Mouse (Mus musculus) ovary, adult 18-20 months (tissue): ENCODE data around the gene Fbxw7.

ENCODE experiments used
- DNase-seq: peaks from one replicate; pipeline ENCODE4 v3.0.0; 2022; ENCODE audit warnings: low spot score, mixed read lengths

The Fbxw7 gene

DNA sequence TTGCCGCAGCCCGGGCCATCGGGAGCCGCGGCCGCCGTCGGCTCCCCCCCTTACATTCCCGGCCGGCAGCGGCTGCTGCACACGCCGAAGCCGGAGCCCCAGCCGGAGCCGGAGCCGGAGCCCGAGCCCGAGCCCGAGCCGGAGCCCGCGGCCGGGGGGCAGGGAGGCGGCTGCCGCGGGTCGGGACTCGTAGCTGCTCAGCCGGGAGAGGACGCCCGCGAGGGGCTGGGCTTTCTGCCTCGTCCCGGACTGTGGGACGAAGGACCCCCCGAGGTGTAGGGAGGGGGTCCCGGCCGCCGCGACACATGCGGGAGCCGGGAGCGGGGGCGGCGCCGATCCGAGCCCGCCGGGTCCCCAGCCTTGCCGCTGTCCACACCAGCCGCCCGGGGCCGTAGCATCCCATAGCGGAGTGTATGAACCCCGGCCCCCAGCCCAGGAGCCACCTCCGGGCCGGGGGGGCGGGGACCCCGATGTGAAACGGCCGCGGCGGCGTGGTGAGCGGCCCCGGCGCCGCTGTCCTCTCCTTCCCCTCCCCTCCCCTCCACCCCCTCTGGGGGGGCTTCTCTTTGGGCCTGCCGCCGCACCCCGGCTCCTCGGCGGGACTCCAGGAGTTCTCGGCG, at the start of gene Fbxw7:
Gene Fbxw7 (plus strand): TSS at position 507 of the 620 bp plus-strand sequence.
- DNase-seq = no peak

DNA sequence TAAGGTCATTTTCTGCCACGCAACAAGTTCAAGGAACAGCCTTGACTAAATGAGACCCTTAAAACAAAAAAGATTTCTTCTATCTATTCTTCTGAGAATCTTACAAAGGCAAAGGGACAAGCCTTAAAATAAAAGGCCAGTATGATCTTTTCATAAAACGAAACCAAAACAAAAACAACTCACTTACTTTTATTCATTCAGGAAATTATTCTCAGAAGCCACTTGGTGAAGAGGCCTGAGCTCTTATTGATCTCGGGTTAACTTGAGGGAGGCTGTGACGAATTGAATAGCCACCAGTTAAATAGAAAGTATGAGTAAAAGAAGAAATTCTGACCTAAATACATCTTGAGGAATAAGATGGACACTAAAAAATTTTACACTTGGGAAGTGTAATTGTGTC, 46.1 kb upstream of the Fbxw7 start:
- DNase-seq = no peak

DNA sequence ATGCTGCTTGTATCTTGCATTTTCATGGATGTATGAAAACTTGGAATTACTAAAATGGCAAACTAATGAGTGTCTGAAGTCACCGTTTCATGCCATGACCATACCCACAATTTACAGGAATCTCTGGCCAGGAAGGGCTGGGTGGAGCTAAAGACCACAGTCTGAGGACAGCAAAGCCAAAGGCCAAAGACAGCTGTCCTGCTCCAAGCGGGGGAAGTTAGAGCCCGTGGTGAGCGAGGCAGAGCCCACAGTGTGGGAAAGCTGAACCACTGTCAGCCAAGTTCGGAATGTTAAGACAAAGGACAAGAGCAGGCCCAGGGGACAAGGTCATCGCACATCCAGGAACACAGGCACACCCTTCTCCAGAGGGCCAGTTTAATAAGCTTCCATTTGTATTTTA, 45.7 kb upstream of the Fbxw7 start:
- no peak for DNase-seq

DNA sequence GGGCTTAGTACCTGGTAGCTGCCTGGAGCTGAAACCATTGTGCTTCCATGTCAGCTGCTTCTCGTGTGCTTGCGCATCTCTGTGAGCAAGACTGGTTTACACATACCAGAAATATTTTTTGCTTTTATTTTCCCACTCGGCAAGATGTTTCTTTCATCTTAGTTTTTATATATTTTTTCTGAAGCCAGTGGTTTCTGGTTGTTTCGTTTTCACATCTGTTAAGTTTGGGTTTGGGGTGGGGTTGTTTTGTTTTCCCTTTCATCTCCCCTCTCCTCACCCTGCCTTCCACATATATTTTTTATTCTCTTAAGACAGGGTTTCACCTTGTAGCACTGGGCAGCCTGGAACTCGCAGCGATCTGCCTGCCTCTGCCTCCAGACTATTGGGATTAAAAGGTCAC, 44.5 kb upstream of the Fbxw7 start:
- no peak for DNase-seq

DNA sequence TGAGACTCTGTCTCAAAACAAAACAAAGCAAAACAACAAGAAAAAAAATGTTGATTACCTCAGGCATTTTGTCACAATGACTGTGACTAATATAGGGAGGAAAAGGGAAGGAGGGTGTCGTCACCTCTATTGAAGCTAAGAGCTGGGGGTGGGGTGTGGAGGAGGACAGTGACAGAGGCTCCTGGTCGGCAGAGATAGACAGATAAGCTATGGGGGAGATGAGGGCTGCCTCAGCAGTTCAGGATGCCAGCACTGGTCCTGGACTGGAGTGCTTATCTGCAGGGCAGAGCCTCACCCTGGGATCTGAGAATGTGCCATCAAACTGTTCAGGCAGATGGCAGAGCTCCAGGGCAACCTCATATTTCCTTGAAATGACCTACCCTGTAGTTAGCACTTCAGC, 43.1 kb upstream of the Fbxw7 start:
- DNase-seq = no peak

DNA sequence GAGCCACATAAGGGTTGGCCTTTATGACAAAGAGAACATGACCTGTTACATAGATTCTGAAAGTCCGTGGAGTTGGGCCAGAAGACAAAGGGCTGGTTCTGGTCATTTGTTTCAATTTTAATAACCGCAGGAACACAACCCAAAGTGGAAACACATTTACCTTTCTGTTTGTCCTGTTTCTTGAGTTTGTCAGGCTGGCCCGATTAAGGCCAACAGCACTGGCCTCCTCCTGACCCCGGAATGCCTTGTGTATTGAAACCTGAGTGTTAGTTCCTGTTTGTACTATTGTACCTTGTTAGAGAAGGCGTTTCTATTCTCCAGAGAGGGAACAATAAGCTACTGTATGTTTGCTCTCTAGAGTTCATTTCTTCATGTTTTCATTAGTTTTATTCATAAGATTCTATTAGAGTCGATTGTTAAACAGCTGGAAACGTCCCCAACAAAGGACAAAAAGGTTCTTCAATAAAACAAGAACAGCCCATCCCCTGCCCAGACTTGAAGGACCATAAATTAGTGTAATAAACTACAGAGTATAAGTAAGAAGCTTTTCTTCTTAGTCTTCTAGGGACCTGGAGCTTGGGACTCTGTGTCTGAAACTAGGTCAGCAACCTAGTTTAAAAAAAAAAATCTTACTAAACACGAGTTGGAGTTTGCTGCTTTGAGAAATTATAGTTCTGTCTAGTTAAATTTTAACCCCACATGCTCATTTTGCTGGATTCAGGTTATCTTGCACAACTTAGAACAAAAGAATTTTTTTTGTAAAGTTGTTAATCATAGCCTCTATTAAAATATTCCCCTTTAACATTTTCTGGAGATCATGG, 40.6 kb upstream of the Fbxw7 start:
- DNase-seq = no peak

DNA sequence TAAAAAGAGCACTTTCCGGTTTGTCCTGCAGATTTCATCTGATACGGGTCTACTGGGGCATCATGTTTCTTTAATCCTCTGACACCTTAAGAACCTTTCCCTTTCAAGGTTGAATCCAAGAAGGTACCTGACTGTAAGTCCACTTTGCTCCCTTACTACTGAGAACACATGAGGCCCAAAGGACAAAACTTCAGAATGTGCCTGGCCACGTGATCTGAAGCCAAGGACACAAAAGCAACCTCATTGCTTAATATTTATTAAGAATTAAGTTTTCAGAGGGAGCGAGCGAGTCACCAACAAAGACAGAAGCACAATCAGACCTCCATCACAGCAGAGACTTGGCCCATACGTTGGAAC, 40.0 kb upstream of the Fbxw7 start:
- DNase-seq = no peak

DNA sequence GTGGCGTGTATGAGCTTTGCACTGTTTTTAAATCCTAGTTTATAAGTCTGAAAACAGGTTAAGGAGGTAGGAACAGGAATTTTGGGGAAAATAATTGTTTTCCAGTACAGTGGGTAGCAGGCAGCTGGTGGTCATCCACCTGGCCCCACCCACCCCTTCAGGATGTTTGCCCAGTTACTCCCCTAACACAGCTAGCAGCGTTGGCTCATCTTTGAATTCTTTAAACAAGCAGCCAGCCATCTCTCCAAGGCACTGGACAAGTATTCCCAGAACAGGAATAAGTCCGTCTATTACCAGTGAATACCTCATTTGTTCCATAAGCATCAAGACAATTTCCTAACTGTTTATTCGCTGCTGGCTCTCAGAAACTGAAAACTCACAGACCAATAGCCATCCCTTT, 39.5 kb upstream of the Fbxw7 start:
- no peak for DNase-seq

DNA sequence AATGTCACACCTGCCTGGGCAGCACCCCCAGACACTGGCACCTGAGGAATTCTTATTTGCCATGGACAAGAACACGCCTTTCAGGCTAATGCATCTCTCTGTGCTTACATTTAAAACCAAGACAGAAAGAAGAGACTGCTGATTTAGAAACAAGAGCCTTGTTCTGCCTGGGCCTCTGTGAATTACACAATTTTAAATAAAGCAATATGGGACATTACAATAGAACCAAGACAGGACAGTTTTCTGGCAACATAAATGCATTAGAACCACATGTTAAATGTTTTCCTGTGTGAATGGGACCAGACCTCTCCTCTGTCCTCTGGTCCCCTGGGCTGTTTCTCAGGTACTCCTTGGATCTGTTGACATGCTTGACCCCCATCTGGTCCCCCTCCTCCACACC, 39.0 kb upstream of the Fbxw7 start:
- no peak for DNase-seq

DNA sequence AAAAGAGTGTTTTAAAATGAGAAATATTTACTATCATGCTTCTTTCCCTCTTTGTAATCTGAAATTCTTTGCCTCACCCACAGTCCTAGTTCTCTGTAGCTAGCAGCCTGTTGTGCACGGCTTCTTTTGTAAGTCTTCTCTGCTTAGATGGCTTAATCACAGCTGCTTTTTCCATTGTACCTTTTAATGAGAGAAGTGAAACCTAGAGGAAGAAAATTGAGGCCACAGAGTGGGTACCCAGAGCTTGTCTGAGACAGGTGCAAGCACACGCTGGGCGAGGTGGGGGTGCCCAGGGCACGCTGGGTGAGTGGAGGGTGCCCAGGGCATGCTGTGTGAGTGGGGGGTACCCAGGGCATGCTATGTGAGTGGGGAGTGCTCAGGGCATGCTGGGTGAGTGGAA, 27.2 kb upstream of the Fbxw7 start:
- DNase-seq = no peak

DNA sequence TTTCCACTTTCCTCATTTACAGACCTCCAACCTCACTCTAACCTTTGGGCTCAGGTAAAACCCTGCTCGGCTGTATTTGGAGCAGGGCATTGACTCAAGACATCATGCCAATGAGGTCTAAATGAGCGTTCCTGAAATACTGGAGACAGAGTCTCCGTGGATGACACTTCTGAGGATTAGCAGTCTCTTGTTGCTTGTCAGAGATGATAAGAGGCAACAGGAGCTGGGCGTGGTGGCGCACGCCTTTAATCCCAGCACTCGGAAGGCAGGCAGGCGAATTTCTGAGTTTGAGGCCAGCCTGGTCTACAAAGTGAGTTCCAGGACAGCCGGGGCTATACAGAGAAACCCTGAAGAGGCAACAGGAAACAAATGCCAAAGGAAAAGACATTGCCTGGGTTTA, 11.0 kb upstream of the Fbxw7 start:
- DNase-seq = no peak

DNA sequence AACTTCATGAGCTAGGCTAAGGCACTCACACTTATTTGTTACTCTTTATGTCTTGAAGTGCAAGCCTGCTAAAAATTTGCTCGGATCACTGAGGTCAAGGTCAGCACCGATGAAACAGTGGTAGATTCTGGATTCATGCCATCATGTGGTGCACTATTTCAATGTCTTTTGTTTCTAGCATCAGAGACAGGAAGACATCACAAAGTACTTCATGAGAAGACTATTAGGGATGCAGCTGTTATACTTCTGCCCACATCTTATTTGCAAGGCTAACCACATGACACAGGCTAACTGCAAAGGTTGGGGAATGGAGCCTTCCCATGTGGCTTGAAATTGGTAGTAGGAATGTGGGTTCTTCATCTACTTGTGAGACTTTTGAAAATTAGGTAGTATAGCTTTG, 8.9 kb upstream of the Fbxw7 start:
- no peak for DNase-seq

DNA sequence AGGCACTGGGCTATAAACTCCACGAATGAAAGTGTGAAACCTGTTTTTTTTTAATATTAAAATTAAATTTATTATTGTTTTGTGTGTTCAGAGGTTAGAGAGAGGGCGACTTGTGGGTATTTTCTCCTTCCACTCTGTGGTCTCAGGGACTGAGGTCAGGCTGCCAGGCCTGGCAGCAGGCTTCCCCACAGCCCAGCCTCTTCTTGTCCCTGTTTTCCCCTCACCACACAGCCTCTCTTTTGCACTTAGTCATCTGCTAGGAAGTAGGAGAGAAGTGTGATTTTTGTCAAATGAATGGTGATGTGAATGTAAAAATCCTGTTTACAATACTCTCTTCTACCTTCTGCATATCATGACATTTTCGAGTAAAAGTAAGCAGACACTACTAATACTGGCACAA, 7.2 kb upstream of the Fbxw7 start:
- DNase-seq = no peak

DNA sequence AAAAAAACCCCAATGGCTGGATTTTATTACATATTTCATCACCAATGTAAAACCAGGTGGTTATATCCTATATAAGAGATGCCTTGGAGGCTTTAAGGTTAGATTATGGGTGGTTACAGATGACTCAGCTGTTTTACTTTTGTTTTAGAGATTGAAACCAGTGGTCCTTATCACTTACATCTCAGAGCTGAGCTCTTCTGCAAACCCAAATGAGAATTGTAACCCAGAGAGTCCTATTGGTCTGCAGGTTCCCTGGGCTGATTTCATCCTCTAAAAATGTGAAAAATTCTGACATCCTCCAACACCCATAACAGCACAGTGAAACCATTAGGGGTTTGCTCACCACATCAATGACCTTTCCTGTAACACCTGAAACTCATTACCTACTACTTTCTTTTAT, 6.2 kb upstream of the Fbxw7 start:
- DNase-seq = no peak

DNA sequence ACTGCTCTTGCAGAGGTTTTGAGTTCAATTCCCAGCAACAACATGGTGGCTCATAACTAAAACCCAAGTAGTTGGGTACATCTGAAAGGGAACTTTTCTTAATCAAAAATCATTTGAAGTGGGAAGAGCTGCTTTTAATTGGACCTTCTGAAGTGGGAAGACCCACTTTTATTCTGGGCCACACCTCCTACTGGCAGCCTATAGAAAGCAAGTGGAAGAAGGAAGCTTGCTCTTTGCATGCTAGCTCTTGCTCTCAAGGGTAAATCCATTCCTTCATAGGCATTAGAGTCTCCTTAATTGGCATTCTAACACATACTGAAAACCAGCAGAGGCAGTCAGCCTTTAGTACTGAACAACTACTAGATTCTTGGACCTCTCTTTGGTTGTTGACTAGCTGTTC, 4.3 kb upstream of the Fbxw7 start:
- DNase-seq = no peak

DNA sequence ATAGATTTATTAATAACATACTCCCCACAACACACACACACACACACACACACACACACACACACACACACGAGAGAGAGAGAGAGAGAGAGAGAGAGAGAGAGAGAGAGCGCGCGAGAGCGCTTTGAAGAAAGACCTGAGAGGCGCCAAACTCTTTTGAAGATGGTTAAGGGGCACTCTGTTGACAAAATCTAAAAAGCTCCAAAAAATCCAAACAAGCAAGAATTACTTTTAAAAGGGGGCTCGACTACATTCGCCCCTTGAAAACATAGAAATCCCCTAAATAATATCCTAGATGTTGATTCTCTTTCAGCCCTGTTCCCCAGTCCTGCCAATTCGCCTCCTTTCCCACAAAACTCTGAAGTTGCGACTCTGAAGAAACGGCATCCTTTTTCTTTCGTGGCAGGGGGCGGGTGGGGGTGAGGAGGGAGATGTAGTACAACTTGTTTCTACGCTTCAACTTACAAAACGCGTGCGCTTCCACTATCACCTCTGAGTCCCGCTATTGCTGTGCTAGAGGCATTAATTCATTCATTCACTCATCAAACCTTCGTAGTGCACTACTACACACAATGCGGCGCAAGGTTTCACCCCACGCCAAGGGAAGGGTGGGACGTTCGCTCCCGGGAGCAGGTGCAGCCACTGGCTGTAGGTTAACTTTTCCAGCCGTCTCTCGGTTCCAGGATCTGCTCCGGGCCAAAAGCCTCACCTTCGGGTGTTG, 1.5 kb upstream of the Fbxw7 start:
- no peak for DNase-seq

DNA sequence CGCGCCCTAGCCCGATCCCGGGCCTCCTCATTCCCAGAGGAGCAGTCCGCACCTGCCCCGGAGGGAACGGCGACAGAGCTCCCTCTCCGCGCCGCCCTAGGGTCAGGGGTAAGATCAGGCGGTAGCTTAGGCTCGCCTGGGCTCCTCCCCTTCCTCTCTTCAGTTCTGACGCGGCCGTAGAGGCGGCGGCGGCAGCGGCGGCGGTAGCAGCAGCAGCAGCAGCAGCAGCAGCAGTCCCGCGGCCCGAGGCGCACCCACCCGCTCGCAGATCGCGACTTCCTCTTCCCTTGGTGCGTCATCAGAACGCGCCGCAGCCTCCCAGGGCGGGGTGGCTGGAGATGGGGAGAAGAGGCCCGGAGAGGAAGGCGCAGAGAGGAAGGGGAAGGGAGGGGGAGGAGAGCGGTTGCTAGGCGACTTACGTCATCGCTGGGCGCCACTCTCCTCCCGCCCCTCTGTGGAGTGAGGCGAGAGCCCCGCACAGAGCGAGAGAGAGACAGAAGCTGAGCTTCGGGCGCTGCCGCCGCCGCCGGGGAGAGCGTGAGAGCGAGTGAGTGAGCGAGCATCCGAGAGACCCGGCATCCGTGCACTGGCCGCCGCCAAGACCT, 809 bp upstream of the Fbxw7 start:
- DNase-seq = peak; percentile 100

DNA sequence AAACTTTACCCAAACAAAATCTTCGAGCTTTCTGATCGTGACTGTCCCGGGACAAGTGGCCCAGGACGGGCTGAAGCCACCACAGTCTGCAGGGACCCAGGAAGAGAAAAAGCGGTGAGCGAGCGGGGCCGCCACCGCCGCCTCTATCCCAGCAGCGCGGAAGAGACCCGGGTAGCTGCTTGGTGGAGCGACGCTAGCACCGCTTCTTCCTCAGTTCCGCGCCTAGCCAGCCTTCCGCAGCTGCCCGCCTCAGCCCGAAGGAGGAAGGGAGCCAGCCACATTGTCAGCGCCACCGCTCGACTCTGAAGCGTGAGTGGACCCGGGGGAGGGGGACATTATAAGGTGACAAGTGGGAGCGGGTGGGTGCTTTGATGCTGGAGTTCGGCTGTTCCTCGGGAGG, 393 bp downstream of the Fbxw7 start:
- no peak for DNase-seq

DNA sequence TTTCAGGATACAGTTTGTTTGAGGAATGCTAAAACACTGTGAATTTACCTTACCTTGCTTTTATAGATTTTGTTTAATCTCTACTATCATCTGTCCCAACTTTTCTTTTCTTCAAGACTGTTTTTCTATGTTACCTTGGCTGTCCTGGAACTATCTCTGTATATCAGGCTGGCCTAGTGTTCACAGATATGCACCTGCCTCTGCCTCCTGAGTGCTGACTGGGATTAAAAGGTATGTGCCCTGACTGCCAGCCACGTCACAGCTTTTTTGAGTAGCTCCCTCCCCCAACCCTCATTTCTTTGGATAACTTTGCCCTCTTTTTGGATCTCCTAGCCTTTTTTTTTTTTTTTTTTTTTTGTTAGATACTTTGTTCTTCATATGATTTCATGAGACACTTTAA, 1.9 kb downstream of the Fbxw7 start:
- no peak for DNase-seq

DNA sequence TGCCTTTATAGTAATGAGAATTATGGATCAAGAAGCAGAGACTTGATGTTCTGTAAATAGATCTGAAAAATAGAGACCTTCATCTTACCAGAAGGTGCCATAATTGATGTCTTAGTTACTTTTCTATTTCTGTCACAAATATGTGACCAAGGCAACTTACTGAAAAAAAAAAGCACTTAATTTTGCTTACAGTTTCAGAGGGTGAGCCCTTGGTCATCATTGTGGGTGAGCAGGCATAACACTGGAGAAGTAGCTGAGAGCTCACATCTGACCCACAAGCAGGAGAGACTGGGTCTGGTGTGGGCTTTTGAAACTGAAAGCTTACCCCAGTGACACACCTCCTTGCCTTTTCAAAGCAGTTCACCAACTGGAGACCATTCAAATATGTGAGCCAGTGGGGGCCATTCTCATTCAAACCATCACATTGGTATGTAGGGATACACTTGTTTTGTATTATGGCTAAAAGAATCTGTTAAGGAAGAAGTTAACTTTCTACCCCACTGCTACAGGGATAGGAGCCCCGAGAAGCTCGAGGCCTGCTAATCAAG, 5.7 kb downstream of the Fbxw7 start:
- no peak for DNase-seq

DNA sequence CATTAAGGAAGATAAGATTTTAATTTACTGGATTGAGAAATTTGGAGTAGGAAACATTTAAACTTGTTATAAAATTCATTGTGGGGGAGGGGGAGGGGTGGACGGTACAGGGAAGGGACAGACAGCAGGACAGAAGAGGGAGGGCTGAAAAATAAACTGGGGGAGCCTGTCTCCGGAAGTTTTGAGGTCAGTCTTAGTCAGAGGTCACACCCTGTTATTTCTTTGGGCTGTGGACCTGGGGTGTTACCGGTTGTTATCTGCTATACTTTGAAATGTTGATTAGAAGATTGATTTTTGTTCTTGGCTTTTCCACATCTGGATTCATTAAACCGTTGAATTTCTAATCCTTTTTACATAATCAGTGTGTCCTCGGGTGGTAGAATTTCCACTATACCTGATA, 10.9 kb downstream of the Fbxw7 start:
- no peak for DNase-seq

DNA sequence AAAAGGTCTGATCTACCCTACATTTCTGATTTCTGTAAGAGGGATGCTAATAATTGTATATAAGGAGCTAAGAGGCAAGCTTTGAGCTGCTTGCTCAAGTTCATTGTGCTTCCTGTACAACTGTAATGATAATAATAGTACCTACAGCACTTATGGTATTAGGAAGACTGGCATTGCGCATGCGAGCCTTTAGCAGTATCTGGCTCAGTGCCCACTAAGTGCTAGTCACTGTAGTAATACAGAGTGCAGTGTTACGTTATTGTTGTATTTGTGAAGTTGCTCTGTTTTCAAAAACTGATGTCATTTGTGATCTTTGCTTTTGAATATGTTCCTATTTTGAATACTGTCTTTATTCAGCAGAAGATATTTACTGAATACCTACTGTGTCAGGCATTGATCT, 11.3 kb downstream of the Fbxw7 start:
- no peak for DNase-seq

DNA sequence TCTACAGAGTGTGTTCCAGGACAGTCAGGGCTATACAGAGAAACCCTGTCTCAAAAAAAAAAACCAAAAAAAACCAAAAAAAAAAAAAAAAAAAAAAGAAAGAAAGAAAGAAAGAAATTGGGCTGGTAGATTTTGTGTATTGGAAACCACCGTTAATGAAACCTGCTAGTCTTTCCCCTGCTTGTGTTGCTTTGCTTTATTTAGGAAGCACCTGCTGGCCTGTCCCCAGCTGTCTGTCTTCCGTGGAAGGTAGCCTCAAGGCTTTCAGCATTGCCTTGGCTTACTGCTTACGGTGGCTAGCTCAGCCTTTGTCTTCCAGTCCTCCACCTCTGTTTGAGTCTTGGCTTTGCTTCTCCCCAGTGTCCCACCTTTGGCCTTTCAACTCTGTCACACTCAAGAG, 11.9 kb downstream of the Fbxw7 start:
- no peak for DNase-seq
